Comparison of ENCODE assay signal across 20 mouse cellular contexts in the genomic region with DNA sequence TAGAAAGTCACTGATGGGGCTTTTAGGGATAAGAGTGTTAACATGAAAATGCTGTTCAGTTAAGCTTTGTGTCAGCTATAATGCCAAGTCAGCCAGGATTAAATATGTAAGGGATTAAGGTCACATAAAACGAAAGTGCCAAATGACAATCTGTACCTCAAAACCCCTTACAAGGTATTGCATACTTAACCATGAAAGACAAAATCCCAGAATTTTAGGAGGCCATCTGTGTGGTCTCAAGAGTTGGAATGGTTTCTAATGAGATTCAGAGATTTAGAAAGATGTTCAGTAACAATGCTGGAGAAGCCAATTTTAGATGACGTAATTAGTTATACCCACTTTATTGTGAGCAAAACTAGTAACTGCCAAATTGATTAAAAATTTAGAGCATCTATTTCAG.
"Had no signal": no experiment of that assay in that cellular context is flagged by ENCODE, and none has a peak within 500 bp of the region (broad histone marks: within the 10 kb centered on the region; RNA-seq: fewer than 3 reads in every experiment).

No protein-coding gene starts in this region.

- H3K4me2 ChIP-seq: limb, embryonic 12.5 days; limb, embryonic 15.5 days; liver, embryonic 11.5 days; lung, embryonic 14.5 days; midbrain, embryonic 12.5 days; midbrain, embryonic 15.5 days; neural tube, embryonic 12.5 days; neural tube, embryonic 15.5 days; stomach, embryonic 15.5 days had no signal

- H3K27me3 ChIP-seq: limb, embryonic 12.5 days; limb, embryonic 15.5 days; midbrain, embryonic 12.5 days; midbrain, embryonic 15.5 days; neural tube, embryonic 12.5 days; neural tube, embryonic 15.5 days; stomach, embryonic 15.5 days had no signal

- ATAC-seq: liver, postnatal 0 days; lung, postnatal 0 days; midbrain, embryonic 15.5 days had no signal

- H3K36me3 ChIP-seq: midbrain, embryonic 12.5 days; midbrain, embryonic 15.5 days; neural tube, embryonic 15.5 days; stomach, embryonic 15.5 days had no signal

- DNase-seq: kidney, adult 9 months; kidney, postnatal 14 days; kidney, postnatal 4 days; left cerebral cortex, postnatal 4 days; liver, postnatal 0 days; lung, embryonic 14.5 days; right cerebral cortex, postnatal 25 days; spleen, adult 18-20 months; thymus, postnatal 25 days had no signal

- H3K9me3 ChIP-seq: limb, embryonic 12.5 days; limb, embryonic 15.5 days; midbrain, embryonic 12.5 days; midbrain, embryonic 15.5 days; neural tube, embryonic 12.5 days; neural tube, embryonic 15.5 days; stomach, embryonic 15.5 days had no signal

- H3K9ac ChIP-seq: limb, embryonic 12.5 days; limb, embryonic 15.5 days; liver, embryonic 14.5 days; liver, postnatal 0 days; lung, embryonic 14.5 days; midbrain, embryonic 12.5 days; midbrain, embryonic 15.5 days; neural tube, embryonic 12.5 days; neural tube, embryonic 15.5 days; stomach, embryonic 15.5 days had no signal

- H3K27ac ChIP-seq: limb, embryonic 12.5 days; limb, embryonic 15.5 days; liver, embryonic 14.5 days; macrophage; midbrain, embryonic 12.5 days; midbrain, embryonic 15.5 days; neural tube, embryonic 12.5 days; neural tube, embryonic 15.5 days; stomach, embryonic 15.5 days had no signal

- H3K4me1 ChIP-seq: limb, embryonic 12.5 days; limb, embryonic 15.5 days; midbrain, embryonic 12.5 days; midbrain, embryonic 15.5 days; neural tube, embryonic 12.5 days; neural tube, embryonic 15.5 days; stomach, embryonic 15.5 days had no signal

- H3K4me3 ChIP-seq: limb, embryonic 12.5 days; limb, embryonic 15.5 days; midbrain, embryonic 12.5 days; midbrain, embryonic 15.5 days; neural tube, embryonic 12.5 days; neural tube, embryonic 15.5 days; stomach, embryonic 15.5 days had no signal
